8 mouse cellular contexts compared by ENCODE assay signal in the genomic region with DNA sequence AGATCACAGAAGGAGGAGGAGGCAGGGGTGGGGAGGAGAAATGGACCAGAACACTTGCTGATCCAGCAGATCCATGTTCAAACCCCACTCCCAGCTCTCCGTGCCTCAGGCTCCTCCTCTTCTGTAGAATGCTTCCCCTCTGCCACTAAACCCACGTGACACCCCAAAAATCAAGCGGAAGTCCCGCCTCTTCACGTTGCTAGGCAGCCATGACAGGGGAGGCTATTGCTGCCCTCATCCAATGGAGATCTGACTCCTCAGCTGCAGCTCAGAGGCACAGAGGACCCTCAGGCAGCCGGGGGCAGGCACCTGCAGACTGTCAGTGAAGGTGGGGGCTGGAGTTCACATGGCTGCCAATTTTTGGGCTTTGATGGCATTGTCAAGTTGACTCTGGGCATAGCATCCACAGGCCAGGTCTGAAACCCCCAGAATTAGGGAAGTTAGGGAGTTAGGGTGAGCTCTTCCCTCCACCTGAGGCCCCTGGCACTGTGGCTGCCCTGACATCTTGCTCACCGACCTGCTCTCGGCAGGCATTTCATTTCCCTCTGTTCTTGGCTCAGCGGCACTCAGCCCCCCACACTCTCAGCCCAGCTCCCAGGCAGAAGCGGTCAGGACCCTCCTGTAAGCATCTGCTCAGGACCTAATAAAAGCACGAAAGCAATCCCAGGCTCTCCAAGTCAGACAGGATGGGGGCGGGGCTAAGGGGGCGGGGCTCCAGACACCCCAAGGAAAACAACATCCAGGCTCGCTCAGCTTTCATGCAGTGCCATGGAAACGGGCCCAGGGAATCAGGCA. TPM values are rescaled to one million over a fixed set of nuclear protein-coding genes. Genes with fewer than 3 reads are reported as not detected.
DNase-seq lines count a peak whose midpoint lies in the region; ATAC-seq and TF ChIP-seq lines count a peak whose summit lies in the region.

No protein-coding gene starts in this region.

- H3K4me1 ChIP-seq in heart, embryonic 13.5 days: peaks cover 12% of the 10 kb centered on the region
- peaks cover 13% of the 10 kb centered on the region for H3K4me1 ChIP-seq in kidney, postnatal 0 days (replicated peaks; ENCODE audit: insufficient read depth, low read length)
- H3K4me1 ChIP-seq in liver, embryonic 14.5 days (replicated peaks; ENCODE audit: control insufficient read depth in 2 of 2, insufficient read depth in 2 of 2, low read length in 1 of 2): peaks cover 0 to 6% of the 10 kb centered on the region in 2 experiments; a peak in 2 of 4 replicates
- peaks cover 4% of the 10 kb centered on the region; the same call in 1 of the 2 replicates for H3K4me1 ChIP-seq in neural tube, embryonic 11.5 days (ENCODE audit: control insufficient read depth, insufficient read depth, low read length)
- peaks cover 25% of the 10 kb centered on the region for H3K4me1 ChIP-seq in testis, adult 2 months (ENCODE audit: control insufficient read depth, insufficient read depth, low read length)

- H3K27me3 ChIP-seq in heart, embryonic 13.5 days (replicated peaks): no peaks in the 10 kb centered on the region; the same call in 1 of the 2 replicates
- no peaks in the 10 kb centered on the region for H3K27me3 ChIP-seq in kidney, postnatal 0 days (ENCODE audit: insufficient read depth, low read length)
- H3K27me3 ChIP-seq in liver, embryonic 14.5 days (ENCODE audit: control insufficient read depth, insufficient read depth, low read length): no peaks in the 10 kb centered on the region
- no peaks in the 10 kb centered on the region for H3K27me3 ChIP-seq in neural tube, embryonic 11.5 days (ENCODE audit: control insufficient read depth, insufficient read depth, low read length)
- no peaks in the 10 kb centered on the region for H3K27me3 ChIP-seq in testis, adult 2 months (ENCODE audit: control insufficient read depth, insufficient read depth, low read length)

- DNase-seq in cerebellum, postnatal 10 days: peak; percentile 70 to 71
- no peak for DNase-seq in cerebellum, adult 8-10 months
- peak; percentile 84 for DNase-seq in embryo, embryonic 10.5 days (ENCODE audit: low spot score)
- DNase-seq in kidney, postnatal 0 days (ENCODE audit: low spot score): peak; percentile 88
- no peak for DNase-seq in liver, embryonic 14.5 days (ENCODE audit: low read depth in 3 of 3, low spot score in 3 of 3)
- peak; percentile 71 for DNase-seq in neural tube, embryonic 11.5 days (ENCODE audit: low spot score)

- H3K4me2 ChIP-seq in heart, embryonic 13.5 days: peak overlapping the region; percentile 60
- H3K4me2 ChIP-seq in kidney, postnatal 0 days (ENCODE audit: low read length): peak overlapping the region; percentile 42
- peak overlapping the region; percentile 18; the same call in 1 of the 2 replicates for H3K4me2 ChIP-seq in liver, embryonic 14.5 days (ENCODE audit: low read depth)
- H3K4me2 ChIP-seq in neural tube, embryonic 11.5 days (ENCODE audit: low read depth): peak overlapping the region; percentile 23; the same call in 1 of the 2 replicates

- TF ChIP-seq POLR2A in testis, adult 2 months (IDR thresholded peaks at IDR 0.05; ENCODE audit: control insufficient read depth, low read depth, low read length): 0 out of 2 replicates have a peak, but pooled peaks have one; percentile 6

- H3K4me3 ChIP-seq in heart, embryonic 13.5 days: peak overlapping the region; percentile 23; the same call in 1 of the 2 replicates
- no peak overlapping the region for H3K4me3 ChIP-seq in kidney, postnatal 0 days (replicated peaks; ENCODE audit: low read depth, low read length)
- 0 out of 4 replicates have a peak overlapping the region, but pooled peaks of 1 of the 2 experiments have one; percentile 15 for H3K4me3 ChIP-seq in liver, embryonic 14.5 days (ENCODE audit: insufficient read depth in 1 of 2, low read depth in 2 of 2, low read length in 2 of 2)
- no peak overlapping the region for H3K4me3 ChIP-seq in neural tube, embryonic 11.5 days (ENCODE audit: low read depth, low read length)
- H3K4me3 ChIP-seq in testis, adult 2 months (ENCODE audit: control insufficient read depth, low read depth, low read length): peak overlapping the region; percentile 70

- TF ChIP-seq EP300 in liver, embryonic 14.5 days (IDR thresholded peaks at IDR 0.05; ENCODE audit: low read depth): no peak

- no peaks in the 10 kb centered on the region for H3K36me3 ChIP-seq in heart, embryonic 13.5 days
- H3K36me3 ChIP-seq in kidney, postnatal 0 days (ENCODE audit: insufficient read depth, low read length): no peaks in the 10 kb centered on the region
- H3K36me3 ChIP-seq in liver, embryonic 14.5 days (replicated peaks; ENCODE audit: control insufficient read depth, insufficient read depth, low read depth): no peaks in the 10 kb centered on the region
- no peaks in the 10 kb centered on the region for H3K36me3 ChIP-seq in neural tube, embryonic 11.5 days (ENCODE audit: control insufficient read depth, insufficient read depth, low read length)
- no peaks in the 10 kb centered on the region for H3K36me3 ChIP-seq in testis, adult 2 months (ENCODE audit: control insufficient read depth, insufficient read depth, low read length)

- no peak for ATAC-seq in heart, embryonic 13.5 days (ENCODE audit: extremely low read depth, insufficient number of reproducible peaks, low FRiP score, low TSS enrichment)
- ATAC-seq in kidney, postnatal 0 days (replicated peaks; ENCODE audit: low FRiP score, low read depth): peak; percentile 67
- ATAC-seq in liver, embryonic 14.5 days (ENCODE audit: insufficient read depth): 0 out of 2 replicates have a peak, but pooled peaks have one; percentile 37
- peak; percentile 71 for ATAC-seq in neural tube, embryonic 11.5 days (ENCODE audit: insufficient read depth, low FRiP score, low TSS enrichment)

- H3K9ac ChIP-seq in heart, embryonic 13.5 days: peak overlapping the region; percentile 41
- no peak overlapping the region; the same call in 1 of the 2 replicates for H3K9ac ChIP-seq in kidney, postnatal 0 days (ENCODE audit: low read depth, low read length)
- H3K9ac ChIP-seq in liver, embryonic 14.5 days (replicated peaks): no peak overlapping the region
- H3K9ac ChIP-seq in neural tube, embryonic 11.5 days (ENCODE audit: low read length): no peak overlapping the region

- 7% methylated on average over 15 of the region's 15 CpGs for WGBS in heart, embryonic 13.5 days
- 4% methylated on average over 15 of the region's 15 CpGs for WGBS in kidney, postnatal 0 days
- WGBS in liver, embryonic 14.5 days (ENCODE audit: insufficient replicate concordance): 12% methylated on average over 15 of the region's 15 CpGs
- WGBS in neural tube, embryonic 11.5 days: 8% methylated on average over 15 of the region's 15 CpGs

- no peak overlapping the region for H3K27ac ChIP-seq in heart, embryonic 13.5 days (replicated peaks)
- H3K27ac ChIP-seq in kidney, postnatal 0 days: peak overlapping the region; percentile 61
- H3K27ac ChIP-seq in liver, embryonic 14.5 days: no peak overlapping the region
- 0 out of 2 replicates have a peak overlapping the region, but pooled peaks have one; percentile 1 for H3K27ac ChIP-seq in neural tube, embryonic 11.5 days (ENCODE audit: low read depth, low read length)
- no peak overlapping the region for H3K27ac ChIP-seq in testis, adult 2 months (ENCODE audit: control insufficient read depth, insufficient read depth, low read depth, low read length)

- TF ChIP-seq CTCF in kidney, postnatal 0 days (IDR thresholded peaks at IDR 0.05; ENCODE audit: low read depth): no peak
- TF ChIP-seq CTCF in liver, embryonic 14.5 days (IDR thresholded peaks at IDR 0.05; ENCODE audit: low read depth): no peak
- TF ChIP-seq CTCF in testis, adult 2 months (IDR thresholded peaks at IDR 0.05; ENCODE audit: control insufficient read depth, insufficient read depth, insufficient replicate concordance, low read depth, low read length): no peak

- H3K9me3 ChIP-seq in heart, embryonic 13.5 days: no peaks in the 10 kb centered on the region
- no peaks in the 10 kb centered on the region for H3K9me3 ChIP-seq in kidney, postnatal 0 days (replicated peaks; ENCODE audit: low read length)
- H3K9me3 ChIP-seq in liver, embryonic 14.5 days (ENCODE audit: control insufficient read depth, low read length): no peaks in the 10 kb centered on the region
- H3K9me3 ChIP-seq in neural tube, embryonic 11.5 days (ENCODE audit: control insufficient read depth, low read length): no peaks in the 10 kb centered on the region

RNA-seq across cellular contexts. Expression of gene Tldc1, which starts 20.2 kb away (rescaled TPM):
- polyA plus RNA-seq in heart, embryonic 13.5 days (2015; fragmentation: Nextera tagmentation; extraction: Ambion mirVana): 14.3 and 14.6 TPM in 2 replicates
- 11.8 and 11.9 TPM in 2 replicates for polyA plus RNA-seq in kidney, postnatal 0 days (2015; fragmentation: Nextera tagmentation; extraction: Ambion mirVana)
- polyA plus RNA-seq in liver, embryonic 14.5 days (2012; rRNA removed): 2.7 and 2.8 TPM in 2 replicates
- polyA plus RNA-seq in liver, embryonic 14.5 days (2014; fragmentation: Nextera tagmentation; extraction: Ambion mirVana): 1.3 and 2.0 TPM in 2 replicates
- 10.3 and 11.1 TPM in 2 replicates for polyA plus RNA-seq in neural tube, embryonic 11.5 days (2014; fragmentation: Nextera tagmentation; extraction: Ambion mirVana)
- polyA plus RNA-seq in testis, adult 2 months (2012; rRNA removed): 6.4 and 6.8 TPM in 2 replicates

RNA-seq across cellular contexts. Expression of gene Cotl1, which starts 42.0 kb away (rescaled TPM):
- polyA plus RNA-seq in heart, embryonic 13.5 days (2015; fragmentation: Nextera tagmentation; extraction: Ambion mirVana): 40.2 and 51.4 TPM in 2 replicates
- 101 and 117 TPM in 2 replicates for polyA plus RNA-seq in kidney, postnatal 0 days (2015; fragmentation: Nextera tagmentation; extraction: Ambion mirVana)
- 57.0 and 59.6 TPM in 2 replicates for polyA plus RNA-seq in liver, embryonic 14.5 days (2012; rRNA removed)
- 77.7 and 88.7 TPM in 2 replicates for polyA plus RNA-seq in liver, embryonic 14.5 days (2014; fragmentation: Nextera tagmentation; extraction: Ambion mirVana)
- polyA plus RNA-seq in neural tube, embryonic 11.5 days (2014; fragmentation: Nextera tagmentation; extraction: Ambion mirVana): 574 and 631 TPM in 2 replicates
- 20.0 and 25.4 TPM in 2 replicates for polyA plus RNA-seq in testis, adult 2 months (2012; rRNA removed)

Comparison
In these comparisons a context has a peak if more than half of its experiments do, and no peak if none do; other contexts are left out.
1. DNase-seq: peak in cerebellum, postnatal 10 days (2 of 2), embryo, embryonic 10.5 days (single experiment), kidney, postnatal 0 days (single experiment) and neural tube, embryonic 11.5 days (single experiment); none in cerebellum, adult 8-10 months (single experiment) and liver, embryonic 14.5 days (0 of 3).
2. H3K27ac ChIP-seq: peak in kidney, postnatal 0 days (single experiment) and neural tube, embryonic 11.5 days (single experiment); none in heart, embryonic 13.5 days (single experiment), liver, embryonic 14.5 days (single experiment) and testis, adult 2 months (single experiment).
3. H3K4me3 ChIP-seq: peak in heart, embryonic 13.5 days (single experiment) and testis, adult 2 months (single experiment); none in kidney, postnatal 0 days (single experiment) and neural tube, embryonic 11.5 days (single experiment).
4. Peak in every context shown above with its lines, with median percentiles within 50 percentile points of each other: H3K4me2 ChIP-seq.